Mouse (Mus musculus) neural tube, embryonic 13.5 days (tissue): ENCODE measurements around the gene Hmgb4. TPM values are rescaled to one million over a fixed set of nuclear protein-coding genes. Genes with fewer than 3 reads are reported as not detected.

Experiments used
- ATAC-seq: fragments of 200-750 bp; cut with Nextera tagmentation; 2 replicates; pipeline ENCODE4 v1.8.0; 2017; ENCODE audit warnings: low read depth, mild to moderate bottlenecking, moderate TSS enrichment, moderate library complexity
- H3K27ac ChIP-seq: fragments of 300-500 bp; sonication (generic); replicated peaks from 2 replicates; pipeline ENCODE4 v1.5.1; 2015; ENCODE audit warnings: moderate library complexity, mild to moderate bottlenecking, inconsistent platforms
- H3K27me3 ChIP-seq: fragments of 300-500 bp; sonication (generic); 2 replicates; pipeline ENCODE4 v1.6.1; 2015; ENCODE audit warnings: mild to moderate bottlenecking, inconsistent platforms
- H3K36me3 ChIP-seq: fragments of 300-500 bp; sonication (generic); 2 replicates; pipeline ENCODE4 v1.6.1; 2015; ENCODE audit warnings: mild to moderate bottlenecking, inconsistent platforms
- H3K4me1 ChIP-seq: fragments of 300-500 bp; sonication (generic); replicated peaks from 2 replicates; pipeline ENCODE4 v1.6.1; 2015; ENCODE audit warnings: inconsistent platforms
- H3K4me2 ChIP-seq: fragments of 300-500 bp; sonication (generic); 2 replicates; pipeline ENCODE4 v1.6.1; 2015; ENCODE audit warnings: inconsistent platforms, mild to moderate bottlenecking, moderate library complexity
- H3K4me3 ChIP-seq: fragments of 300-500 bp; sonication (generic); 2 replicates; pipeline ENCODE4 v1.5.1; 2015; ENCODE audit warnings: mild to moderate bottlenecking, inconsistent platforms
- H3K9ac ChIP-seq: fragments of 300-500 bp; sonication (generic); 2 replicates; pipeline ENCODE4 v1.6.1; 2015; ENCODE audit warnings: moderate library complexity, mild to moderate bottlenecking, inconsistent platforms
- H3K9me3 ChIP-seq: fragments of 300-500 bp; sonication (generic); 2 replicates; pipeline ENCODE4 v1.6.1; 2016; ENCODE audit warnings: inconsistent platforms
- WGBS: fragments of 180-500 bp; shearing (Covaris S2); methylation state at CpG from one replicate; pipeline ENCODE4 v1.1.7; 2015; 5-methylcytosine and 5-hydroxymethylcytosine counted together
- polyA plus RNA-seq: library from polyadenylated mRNA; unstranded; fragments of >200 nt; fragmentation: Nextera tagmentation; extraction: Ambion mirVana; gene quantifications from 2 replicates; pipeline ENCODE4 v1.2.1, GENCODE M21; 2015

Hmgb4 gene
- polyA plus RNA-seq, 1 experiment from 2014 or later = not detected

- WGBS = 88% methylated on average over 3 of the region's 3 CpGs
- H3K4me2 ChIP-seq = no peak overlapping the region
Measured at GRCm38 (mm10) chr4:128265341-128265740, 4.6 kb upstream of the Hmgb4 start.

GRCm38 (mm10) chr4:128264491-128264890 is 3.7 kb upstream of the Hmgb4 start:
- no peak overlapping the region for H3K27ac ChIP-seq
- no peaks in the 10 kb centered on the region for H3K9me3 ChIP-seq
- 96% methylated on average over 5 of the region's 5 CpGs for WGBS
- H3K4me2 ChIP-seq = no peak overlapping the region
- ATAC-seq = no peak
- H3K27me3 ChIP-seq = no peaks in the 10 kb centered on the region
- H3K4me3 ChIP-seq = no peak overlapping the region
- H3K4me1 ChIP-seq = no peaks in the 10 kb centered on the region
- no peaks in the 10 kb centered on the region for H3K36me3 ChIP-seq
- H3K9ac ChIP-seq = no peak overlapping the region

More at GRCm38 (mm10) chr4:128265341-128265740, 4.6 kb upstream of the Hmgb4 start:
- H3K4me3 ChIP-seq = no peak overlapping the region
- H3K36me3 ChIP-seq = no peaks in the 10 kb centered on the region
- H3K27ac ChIP-seq = no peak overlapping the region
- H3K4me1 ChIP-seq = peaks cover 8% of the 10 kb centered on the region
- no peaks in the 10 kb centered on the region for H3K9me3 ChIP-seq
- no peak for ATAC-seq
- no peaks in the 10 kb centered on the region for H3K27me3 ChIP-seq
- H3K9ac ChIP-seq = no peak overlapping the region

- no peaks in the 10 kb centered on the region for H3K27me3 ChIP-seq
- H3K4me3 ChIP-seq = no peak overlapping the region
- H3K4me2 ChIP-seq = no peak overlapping the region
- H3K9ac ChIP-seq = no peak overlapping the region
- no peaks in the 10 kb centered on the region for H3K9me3 ChIP-seq
- H3K36me3 ChIP-seq = no peaks in the 10 kb centered on the region
- WGBS = 78% methylated on average over 5 of the region's 5 CpGs
- no peak overlapping the region for H3K27ac ChIP-seq
- no peaks in the 10 kb centered on the region for H3K4me1 ChIP-seq
- ATAC-seq = no peak
Measured at GRCm38 (mm10) chr4:128259211-128259610, 1.5 kb downstream of the Hmgb4 start.

- no peak overlapping the region for H3K27ac ChIP-seq
- no peaks in the 10 kb centered on the region for H3K36me3 ChIP-seq
- 10% methylated on average over 5 of the region's 5 CpGs for WGBS
- H3K4me2 ChIP-seq = no peak overlapping the region
- no peak overlapping the region for H3K9ac ChIP-seq
- H3K9me3 ChIP-seq = no peaks in the 10 kb centered on the region
- H3K27me3 ChIP-seq = no peaks in the 10 kb centered on the region
- ATAC-seq = no peak
- H3K4me3 ChIP-seq = no peak overlapping the region
- no peaks in the 10 kb centered on the region for H3K4me1 ChIP-seq
Measured at GRCm38 (mm10) chr4:128248676-128249075, 12.1 kb downstream of the Hmgb4 start.

- Histone ChIP-seq H3K4me1 (peaks cover 30% of the 10 kb centered on the region), H3K9me3 (no peaks in the 10 kb centered on the region), H3K27me3 (no peaks in the 10 kb centered on the region), H3K4me2 (no peak overlapping the region), H3K36me3 (no peaks in the 10 kb centered on the region), H3K9ac (no peak overlapping the region), H3K4me3 (no peak overlapping the region), H3K27ac (no peak overlapping the region)
- ATAC-seq = no peak
- 33% methylated on average over 2 of the region's 2 CpGs for WGBS
Measured at GRCm38 (mm10) chr4:128245201-128245600, 15.6 kb downstream of the Hmgb4 start.

GRCm38 (mm10) chr4:128241854-128242356 is 18.9 kb downstream of the Hmgb4 start:
- Histone ChIP-seq H3K4me3 (no peak overlapping the region), H3K9me3 (no peaks in the 10 kb centered on the region), H3K36me3 (no peaks in the 10 kb centered on the region), H3K27me3 (no peaks in the 10 kb centered on the region), H3K4me2 (no peak overlapping the region), H3K27ac (peak overlapping the region; percentile 73; the same call in 1 of the 2 replicates), H3K4me1 (peaks cover 30% of the 10 kb centered on the region), H3K9ac (0 out of 2 replicates have a peak overlapping the region, but pooled peaks have one; percentile 6)
- ATAC-seq = peak; percentile 58; the same call in 1 of the 2 replicates
- WGBS = 41% methylated on average over 2 of the region's 2 CpGs

GRCm38 (mm10) chr4:128241075-128241853 is 19.5 kb downstream of the Hmgb4 start:
- Histone ChIP-seq H3K9ac (0 out of 2 replicates have a peak overlapping the region, but pooled peaks have one; percentile 8), H3K9me3 (no peaks in the 10 kb centered on the region), H3K36me3 (no peaks in the 10 kb centered on the region), H3K27ac (peak overlapping the region; percentile 73), H3K27me3 (no peaks in the 10 kb centered on the region), H3K4me2 (0 out of 2 replicates have a peak overlapping the region, but pooled peaks have one; percentile 3), H3K4me3 (no peak overlapping the region), H3K4me1 (peaks cover 30% of the 10 kb centered on the region)
- ATAC-seq = peak; percentile 80; the same call in 1 of the 2 replicates
- WGBS = 30% methylated on average over 19 of the region's 19 CpGs

- H3K36me3 ChIP-seq = no peaks in the 10 kb centered on the region
- no peaks in the 10 kb centered on the region for H3K9me3 ChIP-seq
- no peak overlapping the region for H3K4me3 ChIP-seq
- H3K9ac ChIP-seq = no peak overlapping the region
- WGBS = 50% methylated on average over 1 of the region's 1 CpGs
- H3K4me1 ChIP-seq = peaks cover 30% of the 10 kb centered on the region
- no peak for ATAC-seq
- H3K27ac ChIP-seq = no peak overlapping the region
- H3K4me2 ChIP-seq = no peak overlapping the region
- no peaks in the 10 kb centered on the region for H3K27me3 ChIP-seq
Measured at GRCm38 (mm10) chr4:128239113-128239512, 21.6 kb downstream of the Hmgb4 start.

DNA sequence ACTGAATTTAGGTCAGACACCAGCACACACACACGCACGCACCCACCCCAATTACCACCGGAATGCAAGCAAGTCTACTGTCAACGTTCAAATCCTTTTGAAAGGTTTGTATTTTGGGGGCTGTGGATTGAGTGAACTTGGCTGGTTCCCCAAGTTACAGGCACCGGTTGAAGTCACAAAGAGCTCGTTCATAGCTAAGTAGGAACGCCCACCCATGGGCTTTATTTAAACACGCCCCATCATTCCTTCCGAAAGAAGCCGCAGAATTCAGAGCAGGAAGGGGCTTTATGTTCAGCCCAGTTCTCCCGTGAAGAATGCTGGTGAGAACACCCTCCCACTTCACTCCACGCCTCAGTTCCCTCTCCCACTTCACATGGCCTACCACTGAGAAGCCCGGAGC is 27.3 kb downstream of the Hmgb4 start:
- no peaks in the 10 kb centered on the region for H3K27me3 ChIP-seq
- H3K36me3 ChIP-seq = no peaks in the 10 kb centered on the region
- 83% methylated on average over 13 of the region's 13 CpGs for WGBS
- no peaks in the 10 kb centered on the region for H3K9me3 ChIP-seq
- no peak overlapping the region for H3K27ac ChIP-seq
- peaks cover 5% of the 10 kb centered on the region for H3K4me1 ChIP-seq
- H3K4me3 ChIP-seq = no peak overlapping the region
- no peak overlapping the region for H3K4me2 ChIP-seq
- no peak overlapping the region for H3K9ac ChIP-seq
- no peak for ATAC-seq

- H3K27ac ChIP-seq = peak overlapping the region; percentile 74
- ATAC-seq = peak; percentile 66; the same call in 1 of the 2 replicates
Measured at GRCm38 (mm10) chr4:128227377-128228316, 33.1 kb downstream of the Hmgb4 start.

GRCm38 (mm10) chr4:128224453-128224852 is 36.3 kb downstream of the Hmgb4 start:
- 48% methylated on average over 6 of the region's 6 CpGs for WGBS
- Histone ChIP-seq H3K27ac (no peak overlapping the region), H3K4me1 (peaks cover 28% of the 10 kb centered on the region), H3K4me3 (no peak overlapping the region), H3K9ac (no peak overlapping the region), H3K4me2 (no peak overlapping the region), H3K27me3 (no peaks in the 10 kb centered on the region), H3K9me3 (no peaks in the 10 kb centered on the region), H3K36me3 (no peaks in the 10 kb centered on the region)
- no peak for ATAC-seq

More at GRCm38 (mm10) chr4:128227377-128228316, 33.1 kb downstream of the Hmgb4 start:
- 31% methylated on average over 13 of the region's 13 CpGs for WGBS
- Histone ChIP-seq H3K4me2 (no peak overlapping the region), H3K4me3 (no peak overlapping the region), H3K27me3 (no peaks in the 10 kb centered on the region), H3K9ac (no peak overlapping the region), H3K36me3 (no peaks in the 10 kb centered on the region), H3K4me1 (peaks cover 28% of the 10 kb centered on the region), H3K9me3 (no peaks in the 10 kb centered on the region)
